Mouse (Mus musculus): Measurements from ENCODE around the gene Bub1.

Bub1 gene

GRCm38 (mm10) chr2:127773938-127774577 lies 57.6 kb downstream of the Bub1 start:
- DNase-seq: no peak

DNA sequence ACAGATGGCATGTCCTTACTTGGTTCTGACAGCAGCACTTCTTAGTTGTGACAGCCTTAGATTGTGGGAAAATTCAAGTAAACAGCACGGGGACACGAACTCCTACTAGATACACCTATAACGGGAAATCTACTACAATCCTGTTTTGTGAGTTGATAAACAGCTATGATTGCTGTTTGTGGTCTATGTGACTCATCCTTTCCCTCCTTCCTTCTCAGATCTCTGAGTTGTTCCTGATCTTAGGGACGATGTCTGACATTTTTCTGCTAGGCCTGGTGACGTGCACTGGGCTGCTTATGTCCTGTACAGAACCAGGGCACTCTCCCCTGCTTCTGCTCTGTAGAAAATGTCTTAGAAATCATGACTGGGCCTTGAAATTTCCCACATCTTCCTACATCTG lies 70.1 kb downstream of the Bub1 start:
- no peak for DNase-seq

- no peak for DNase-seq
Observed at GRCm38 (mm10) chr2:127760429-127761000, 71.2 kb downstream of the Bub1 start.

DNA sequence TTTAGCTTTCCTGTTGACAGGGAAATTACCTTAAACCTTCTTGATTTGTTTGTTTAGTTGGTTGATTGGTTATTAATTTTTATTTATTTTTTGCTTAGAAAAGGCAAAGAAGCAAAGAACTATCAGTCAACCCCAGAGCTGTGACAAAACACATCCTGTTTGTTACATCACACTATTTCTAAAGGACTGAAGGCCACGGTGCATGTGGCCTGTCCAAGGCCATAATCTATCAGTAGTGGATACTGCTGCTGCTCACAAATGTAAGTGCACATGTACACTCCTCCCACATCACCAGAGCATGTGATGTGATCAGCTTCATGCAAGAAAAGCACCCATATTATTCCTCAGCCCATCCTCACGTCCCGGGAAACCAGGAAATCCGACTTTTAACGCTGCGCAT lies 71.7 kb downstream of the Bub1 start:
- DNase-seq: no peak

DNA sequence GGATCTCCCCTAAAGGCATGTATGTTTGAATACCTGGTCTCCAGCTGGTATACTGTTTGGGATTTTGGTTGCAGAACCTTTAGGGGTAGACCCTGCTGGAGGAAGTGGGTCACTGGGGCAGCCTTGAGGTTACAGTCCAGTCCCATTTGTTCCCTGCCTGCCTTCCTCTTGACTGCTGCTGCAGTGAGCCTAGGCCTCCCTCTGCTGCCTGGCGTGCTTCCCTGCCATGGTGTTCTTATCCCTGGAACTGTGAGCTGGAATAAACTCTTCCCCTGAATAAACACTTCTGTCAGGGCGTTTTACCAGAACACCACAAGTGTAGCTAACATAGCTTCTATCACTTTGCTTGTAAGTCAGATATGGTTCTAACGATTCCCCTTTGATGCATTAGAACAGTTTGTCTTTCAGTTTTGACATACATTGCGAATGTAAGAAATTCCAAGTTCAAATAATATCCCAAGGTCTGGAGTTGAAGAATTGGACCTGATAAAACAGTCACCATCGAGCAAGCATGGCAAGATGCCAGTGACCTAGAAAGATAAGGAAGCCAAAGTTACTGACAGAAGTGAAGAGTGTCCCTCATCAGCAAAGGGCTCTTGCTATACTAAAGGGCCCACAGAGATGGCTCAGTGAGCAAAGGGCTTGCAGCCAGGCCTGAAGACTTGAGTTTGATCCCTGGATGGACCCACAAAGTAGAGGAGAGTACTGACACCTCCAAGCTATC lies 72.3 kb downstream of the Bub1 start:
- DNase-seq: no peak

DNA sequence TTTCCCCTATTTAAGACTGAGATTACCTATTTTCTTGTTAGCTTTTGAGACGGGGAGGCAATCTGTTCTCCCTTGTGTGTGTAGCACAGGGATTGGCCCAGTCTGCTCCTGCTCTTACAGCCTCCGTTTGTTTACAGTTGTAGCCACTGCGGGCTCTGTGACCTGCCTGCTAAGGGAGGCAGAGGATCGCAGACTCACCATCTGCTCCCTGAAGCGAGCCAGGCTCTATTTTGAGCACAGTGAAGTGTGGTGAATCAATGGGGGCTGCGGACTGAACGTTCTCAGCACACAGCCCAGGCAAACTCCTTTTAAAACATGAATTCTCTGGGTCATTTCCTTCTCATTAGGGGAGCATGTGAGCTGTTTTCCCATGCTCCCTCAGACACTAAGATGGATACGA lies 74.5 kb downstream of the Bub1 start:
- peak; percentile 90 for DNase-seq

GRCm38 (mm10) chr2:127754113-127754512 lies 77.6 kb downstream of the Bub1 start:
- DNase-seq: no peak

GRCm38 (mm10) chr2:127751849-127752610 lies 79.6 kb downstream of the Bub1 start:
- no peak for DNase-seq

All from cerebellum, adult 11-12 months (tissue).